Mouse (Mus musculus): ENCODE results near the gene Atp8a1.
A peak's percentile ranks its signal among the peaks of the same experiment; 100 is the strongest.

Atp8a1 gene

DNA sequence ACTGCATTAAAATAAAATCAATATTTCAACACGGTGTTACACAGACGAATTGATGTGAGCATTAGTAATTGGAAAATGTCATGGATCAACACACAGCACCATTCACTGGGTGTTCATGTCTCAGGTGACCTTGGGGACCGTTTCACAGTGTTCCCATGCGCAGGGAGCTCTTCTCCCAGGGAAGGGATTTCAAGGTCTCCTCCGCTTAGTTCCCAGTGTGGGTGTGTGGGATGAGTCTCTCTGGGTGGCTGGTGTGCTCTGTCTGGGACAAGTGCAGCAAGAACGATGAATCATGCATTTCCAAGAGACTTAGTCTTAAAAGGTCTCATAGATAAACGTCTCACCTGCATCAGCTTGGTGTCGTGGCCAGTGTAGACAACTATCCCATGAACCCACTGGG is 78.5 kb downstream of the Atp8a1 start:
- DNase-seq (ENCODE audit: low spot score in 2 of 2): no peak

DNA sequence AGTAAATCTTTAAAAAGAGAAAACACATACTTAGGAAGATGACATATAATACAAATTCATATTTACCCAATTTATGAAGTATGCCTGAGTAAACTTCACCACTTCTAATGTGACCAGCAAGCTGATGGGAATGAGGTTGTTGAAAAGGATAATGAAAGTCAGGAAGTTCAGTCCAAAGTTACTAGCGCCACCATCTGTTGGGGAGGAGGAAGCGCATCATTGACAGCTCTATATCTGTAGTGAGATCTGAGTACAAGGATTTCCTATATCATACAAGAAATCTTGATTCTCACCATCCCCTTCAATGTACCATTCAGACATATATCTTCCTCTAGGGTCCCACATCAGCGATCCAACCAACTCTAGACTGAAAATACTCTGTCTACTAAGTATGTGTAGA is 82.4 kb downstream of the Atp8a1 start:
- DNase-seq (ENCODE audit: low spot score in 2 of 2): no peak

DNA sequence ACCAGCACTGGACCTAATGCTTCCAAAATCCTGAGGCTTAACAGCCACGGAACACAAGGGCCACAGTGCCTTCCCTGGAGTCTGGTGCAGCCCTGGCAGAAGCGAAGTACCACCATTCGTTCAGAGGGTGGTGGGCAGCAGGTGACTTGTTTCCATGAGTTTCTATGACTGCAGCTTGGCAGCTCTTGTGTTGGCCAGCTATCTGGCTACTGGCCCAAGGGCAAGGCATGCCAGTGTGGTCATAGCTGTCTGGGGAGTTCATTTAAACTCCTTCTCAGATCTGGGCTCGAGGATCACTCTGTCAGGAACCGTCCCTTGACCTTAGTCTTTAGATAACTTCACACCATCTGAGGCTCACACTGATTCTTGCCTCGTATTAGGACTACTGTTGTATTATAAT is 89.1 kb downstream of the Atp8a1 start:
- DNase-seq (ENCODE audit: low spot score in 2 of 2): no peak

GRCm38 (mm10) chr5:67756138-67756537 is 91.1 kb downstream of the Atp8a1 start:
- peak; percentile 16 to 31 for DNase-seq (ENCODE audit: low spot score in 2 of 2)

DNA sequence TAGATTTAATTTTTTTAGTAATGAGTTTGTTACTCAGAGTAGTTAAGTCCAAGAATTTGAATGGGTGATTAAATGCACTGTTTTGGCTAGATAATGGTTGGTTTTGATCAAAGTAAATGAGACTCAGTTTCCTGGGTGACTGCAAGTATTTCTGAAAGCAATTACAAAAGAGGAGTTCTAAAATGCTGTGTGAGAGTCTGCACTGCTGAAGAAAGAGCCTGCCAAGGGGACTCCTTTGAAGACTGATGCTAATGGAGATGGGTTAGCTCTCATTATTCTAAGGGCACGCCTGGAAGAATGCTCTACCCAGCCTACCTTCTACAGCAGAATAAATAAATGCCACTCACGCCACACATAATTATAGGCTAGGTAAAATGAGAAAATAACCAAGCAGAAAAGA is 94.2 kb downstream of the Atp8a1 start:
- no peak for DNase-seq (ENCODE audit: low spot score in 2 of 2)

DNA sequence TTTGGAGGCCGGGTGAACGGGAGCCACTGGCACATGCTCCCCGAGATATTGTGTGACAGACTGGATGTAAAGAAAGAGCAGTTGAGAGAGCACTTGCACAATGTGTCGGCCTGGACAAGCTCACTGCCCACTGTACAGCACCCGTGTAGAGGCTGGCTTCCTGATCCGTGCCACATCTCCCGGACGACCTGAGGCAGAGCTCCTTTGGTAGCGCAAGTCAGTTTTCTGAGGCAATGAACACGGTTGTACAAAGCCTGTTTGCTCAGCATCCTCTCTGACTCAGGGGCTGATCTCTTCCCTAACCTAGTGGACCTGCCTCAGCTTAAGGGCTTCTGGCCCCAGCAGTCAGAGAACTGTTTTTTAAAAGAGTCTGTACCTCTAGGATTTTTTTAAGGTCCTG is 94.6 kb downstream of the Atp8a1 start:
- peak in 1 of 2 experiments; percentile 10 for DNase-seq (ENCODE audit: low spot score in 2 of 2)

DNA sequence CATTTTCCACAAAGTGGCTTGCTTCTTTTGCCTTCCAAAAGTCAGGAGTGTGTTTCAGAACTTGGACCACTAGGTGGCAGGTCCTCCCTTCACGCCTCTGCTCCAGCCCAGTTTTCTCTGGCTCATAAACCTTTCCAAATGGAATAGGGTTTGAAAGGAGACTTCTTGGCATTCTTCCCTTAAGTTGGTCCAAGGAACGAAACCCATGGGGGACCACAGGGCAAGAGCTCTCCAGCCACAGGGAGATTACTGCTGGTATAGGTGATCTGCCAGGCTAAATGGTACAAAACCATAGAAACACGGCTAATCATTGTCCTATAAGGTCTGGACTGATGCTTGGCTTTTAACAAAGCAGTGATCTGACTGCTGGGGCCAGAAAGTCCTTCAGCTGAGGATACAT is 95.2 kb downstream of the Atp8a1 start:
- peak in 1 of 2 experiments; percentile 49 for DNase-seq (ENCODE audit: low spot score in 2 of 2)

GRCm38 (mm10) chr5:67739261-67739660 is 108.0 kb downstream of the Atp8a1 start:
- no peak for DNase-seq (ENCODE audit: low spot score in 2 of 2)

DNA sequence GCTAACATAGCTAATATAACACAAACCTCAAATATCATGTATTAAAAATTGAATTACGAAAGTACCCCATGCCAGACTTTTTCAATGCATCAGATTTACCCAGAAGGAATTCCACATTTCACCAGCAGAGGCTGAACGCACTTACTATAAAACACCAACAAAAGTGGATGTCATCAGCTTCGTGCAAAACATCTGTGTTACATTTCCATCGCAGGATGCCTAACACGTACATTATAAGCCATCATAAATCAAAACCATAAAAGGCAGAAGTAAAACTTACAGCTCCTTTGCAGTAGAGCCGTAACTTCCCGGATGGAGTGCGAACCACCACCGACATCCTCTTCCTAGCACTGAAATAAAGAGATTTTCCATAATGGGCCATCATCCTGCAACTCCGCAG is 109.1 kb downstream of the Atp8a1 start:
- DNase-seq (ENCODE audit: low spot score in 2 of 2): no peak

DNA sequence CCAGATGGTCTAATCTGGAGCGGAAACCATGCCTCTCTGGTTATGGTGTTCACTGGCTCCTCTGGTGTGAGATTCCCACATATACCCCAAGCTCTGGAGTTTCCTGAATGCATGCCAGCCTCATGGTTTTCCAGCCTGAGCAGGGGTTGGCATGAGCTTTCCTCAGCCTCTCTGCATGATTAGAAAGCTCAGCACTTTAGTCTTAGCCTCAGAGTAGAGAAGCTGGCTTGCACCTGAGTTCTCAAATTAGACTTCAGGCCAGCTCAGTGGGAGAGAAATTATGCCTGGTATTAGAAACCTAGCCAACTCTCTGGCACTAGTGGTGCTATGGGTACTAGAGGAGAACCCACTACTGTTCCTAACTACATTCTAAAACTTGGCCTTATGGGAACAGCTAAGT is 111.5 kb downstream of the Atp8a1 start:
- no peak for DNase-seq (ENCODE audit: low spot score in 2 of 2)

GRCm38 (mm10) chr5:67733551-67734258 is 113.5 kb downstream of the Atp8a1 start:
- DNase-seq (ENCODE audit: low spot score in 2 of 2): no peak

DNA sequence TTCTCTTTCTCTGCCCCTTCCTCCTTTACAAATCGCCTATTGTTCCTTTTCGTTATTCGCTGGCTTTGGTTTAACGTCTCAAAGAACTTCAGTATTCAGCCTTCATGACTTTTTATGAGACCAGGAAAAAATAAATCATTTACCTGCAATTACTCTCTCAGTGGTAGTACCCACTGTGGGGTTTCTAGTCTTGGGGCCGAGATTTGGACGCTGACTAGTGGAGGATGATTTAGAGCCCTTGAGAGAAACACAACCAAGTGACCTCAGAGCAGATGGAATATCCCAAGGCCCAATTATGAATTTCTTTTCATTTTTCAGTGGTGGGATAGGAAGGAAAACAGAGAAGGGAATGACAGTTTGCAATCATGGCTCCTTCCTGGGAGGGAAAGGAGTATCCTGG is 114.1 kb downstream of the Atp8a1 start:
- no peak for DNase-seq (ENCODE audit: low spot score in 2 of 2)

DNA sequence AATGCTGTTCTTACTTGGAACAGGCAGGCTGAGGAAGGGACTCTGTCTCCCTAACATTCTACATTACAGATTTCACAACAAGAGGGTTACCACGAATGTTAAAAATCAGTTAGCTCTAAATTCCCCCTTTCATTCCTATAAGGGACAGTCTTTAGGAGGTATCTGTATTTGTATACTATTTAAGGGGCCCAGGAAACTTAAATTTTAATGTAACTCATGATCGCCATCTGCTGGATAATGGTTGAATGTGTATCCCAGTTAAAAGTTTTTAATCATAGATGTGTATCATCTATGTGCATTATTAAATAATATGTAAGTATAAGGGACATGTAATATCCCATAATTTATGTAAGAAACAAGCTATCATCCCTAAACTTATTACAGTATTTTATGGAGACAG is 119.5 kb downstream of the Atp8a1 start:
- DNase-seq (ENCODE audit: low spot score in 2 of 2): no peak

DNA sequence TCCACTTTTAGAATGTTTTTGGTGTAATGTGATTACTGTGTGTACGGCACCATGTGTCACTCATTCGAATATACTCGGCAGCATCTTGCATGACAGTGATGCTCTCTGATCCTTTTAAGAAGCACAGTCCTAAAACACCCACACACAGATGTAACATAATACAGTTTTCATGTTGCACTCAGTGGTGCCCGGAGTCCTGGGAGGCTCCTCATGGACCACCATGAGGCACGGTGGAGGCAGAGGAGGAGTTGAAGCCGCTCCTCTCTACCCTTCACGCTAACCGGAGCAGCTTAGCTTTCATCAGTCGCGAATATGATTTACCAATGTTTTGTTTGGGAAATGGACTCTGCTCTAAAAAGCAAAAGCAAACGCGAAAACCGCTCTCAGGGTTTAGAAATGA is 120.4 kb downstream of the Atp8a1 start:
- no peak for DNase-seq (ENCODE audit: low spot score in 2 of 2)

DNA sequence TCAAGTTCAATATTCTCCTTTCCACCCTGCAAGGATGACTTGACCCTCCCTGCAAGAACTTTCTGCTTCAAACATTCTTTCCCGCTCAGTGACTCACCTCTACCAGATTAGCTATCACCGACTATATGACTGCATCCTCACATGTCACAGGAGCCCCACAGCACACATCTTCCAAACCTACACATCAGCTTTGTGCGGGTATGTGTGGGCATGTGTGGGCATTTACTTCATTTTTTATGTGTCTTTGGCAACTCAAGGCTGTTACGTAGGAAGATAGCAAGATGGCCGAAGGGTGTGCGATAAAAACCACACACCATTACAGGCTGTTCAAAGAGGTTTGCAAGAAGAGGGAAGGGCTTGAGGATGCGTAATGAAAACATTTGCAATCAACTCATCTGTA is 145.6 kb downstream of the Atp8a1 start:
- DNase-seq (ENCODE audit: low spot score in 2 of 2): no peak

DNA sequence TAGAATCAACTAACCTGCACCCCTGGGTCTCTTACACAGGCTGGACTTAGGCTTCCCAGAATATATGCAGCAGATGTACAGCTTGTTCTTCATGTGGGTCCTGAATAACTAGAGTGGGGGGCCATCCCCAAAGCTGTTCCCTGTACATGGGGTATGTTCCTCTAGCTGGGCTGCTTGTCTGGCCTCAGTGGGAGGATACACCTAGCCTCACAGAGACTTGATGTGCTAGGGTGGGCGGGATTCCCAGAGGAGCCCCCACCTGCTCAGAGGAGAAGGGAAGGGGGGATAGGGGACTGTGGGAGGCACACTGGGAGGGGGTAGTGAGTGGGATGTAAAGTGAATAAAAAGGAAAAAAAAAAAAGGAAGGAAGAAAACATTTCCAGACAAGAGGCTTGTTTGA is 147.8 kb downstream of the Atp8a1 start:
- DNase-seq (ENCODE audit: low spot score in 2 of 2): no peak

- DNase-seq (ENCODE audit: low spot score in 2 of 2): no peak
Observed at GRCm38 (mm10) chr5:67698176-67698575, 149.1 kb downstream of the Atp8a1 start.

- no peak for DNase-seq (ENCODE audit: low spot score in 2 of 2)
Observed at GRCm38 (mm10) chr5:67696741-67697596, 150.3 kb downstream of the Atp8a1 start.

DNA sequence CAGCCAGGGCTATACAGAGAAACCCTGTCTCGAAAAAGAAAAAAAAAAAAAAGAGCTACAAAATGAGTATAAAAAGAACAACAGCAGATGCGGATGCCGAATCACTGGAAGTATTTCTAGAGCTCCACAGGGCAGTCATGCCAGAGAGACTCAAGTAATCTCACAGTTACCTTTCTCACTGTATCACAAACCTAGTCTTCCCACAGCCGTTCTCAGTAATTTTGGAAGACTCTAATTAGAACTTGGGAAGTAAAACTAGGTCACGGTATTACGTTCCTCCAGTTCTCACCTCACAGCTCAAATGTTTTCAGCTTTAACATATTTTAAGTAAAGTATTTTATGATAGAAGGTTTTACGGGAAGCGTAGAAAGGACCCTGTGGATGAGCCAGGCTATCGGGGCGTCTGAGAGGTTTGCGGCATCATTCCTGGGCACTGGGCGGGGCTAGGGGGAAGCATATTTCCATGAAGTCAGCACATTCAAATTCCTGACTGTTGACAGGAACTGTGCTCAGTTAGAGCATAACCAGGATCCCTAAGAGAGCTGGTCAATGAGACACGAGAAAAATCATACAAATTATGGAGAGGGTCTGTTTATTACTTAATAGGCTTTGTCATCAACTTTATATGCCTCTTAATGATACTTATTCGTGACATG is 152.1 kb downstream of the Atp8a1 start:
- no peak for DNase-seq (ENCODE audit: low spot score in 2 of 2)

GRCm38 (mm10) chr5:67690336-67690735 is 156.9 kb downstream of the Atp8a1 start:
- no peak for DNase-seq (ENCODE audit: low spot score in 2 of 2)

GRCm38 (mm10) chr5:67688001-67688400 is 159.2 kb downstream of the Atp8a1 start:
- DNase-seq (ENCODE audit: low spot score in 2 of 2): no peak

- no peak for DNase-seq (ENCODE audit: low spot score in 2 of 2)
Observed at GRCm38 (mm10) chr5:67685906-67686305, 161.3 kb downstream of the Atp8a1 start.

GRCm38 (mm10) chr5:67685461-67685860 is 161.8 kb downstream of the Atp8a1 start:
- DNase-seq (ENCODE audit: low spot score in 2 of 2): no peak
